Mouse (Mus musculus) E14TG2a.4 (cell line): ENCODE results near the gene Myoz1.

ENCODE experiments used
- H3K27me3 ChIP-seq: 2 replicates; pipeline ENCODE4 v1.6.1; 2014; ENCODE audit warnings: low read length, control low read depth; ENCODE audit not compliant: insufficient read depth
- H3K36me3 ChIP-seq: 2 replicates; pipeline ENCODE4 v1.6.1; 2014; ENCODE audit warnings: low read length, control low read depth; ENCODE audit not compliant: insufficient read depth
- H3K4me1 ChIP-seq: replicated peaks from 2 replicates; pipeline ENCODE4 v1.6.1; 2014; ENCODE audit warnings: low read depth, low read length, control low read depth
- H3K4me3 ChIP-seq: replicated peaks from 2 replicates; pipeline ENCODE4 v1.5.1; 2014; ENCODE audit warnings: mild to moderate bottlenecking, low read length
- H3K9me3 ChIP-seq: 2 replicates; pipeline ENCODE4 v1.6.1; 2014; ENCODE audit warnings: low read length, control low read depth
- CTCF ChIP-seq: conservative IDR thresholded peaks from 2 replicates; pipeline ENCODE4 v1.5.1; 2014; ENCODE audit warnings: low read length
- NANOG ChIP-seq: IDR thresholded peaks from 2 replicates; pipeline ENCODE4 v1.6.1; 2014; ENCODE audit warnings: borderline replicate concordance, low read length, mixed read lengths
- POU5F1 ChIP-seq: IDR thresholded peaks from 2 replicates; pipeline ENCODE4 v1.6.1; 2014; ENCODE audit warnings: low read length, borderline replicate concordance

The Myoz1 gene

GRCm38 (mm10) chr14:20635546-20635945 lies 20.8 kb downstream of the Myoz1 start:
- H3K27me3 ChIP-seq: no peaks in the 10 kb centered on the region
- H3K4me3 ChIP-seq: no peak overlapping the region
- no peaks in the 10 kb centered on the region for H3K9me3 ChIP-seq
- peaks cover 30% of the 10 kb centered on the region for H3K4me1 ChIP-seq
- TF ChIP-seq POU5F1 (no peak), CTCF (no peak), NANOG (no peak)
- H3K36me3 ChIP-seq: 0 out of 2 replicates have a peak, but pooled peaks cover 8% of the 10 kb centered on the region

DNA sequence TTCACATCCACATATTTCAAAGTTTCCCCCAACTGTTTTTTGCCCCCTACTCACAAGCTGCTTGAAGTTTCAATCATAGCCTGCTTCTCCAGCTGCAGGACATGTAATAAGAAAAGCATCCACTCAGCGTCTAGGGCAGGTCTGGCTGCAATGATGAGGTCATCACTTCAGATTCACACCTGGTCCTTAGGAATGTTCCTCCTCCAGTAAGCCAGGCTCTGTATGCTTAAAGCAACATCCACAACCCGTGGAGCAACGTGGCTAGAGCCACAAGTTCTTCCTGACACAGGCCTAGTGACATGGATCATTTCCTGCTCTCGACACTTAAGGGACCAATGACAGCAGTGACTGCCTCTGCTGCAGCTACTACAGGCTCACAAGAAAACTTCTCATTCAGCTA lies 25.1 kb downstream of the Myoz1 start:
- H3K9me3 ChIP-seq: no peaks in the 10 kb centered on the region
- 0 out of 2 replicates have a peak, but pooled peaks cover 8% of the 10 kb centered on the region for H3K36me3 ChIP-seq
- TF ChIP-seq POU5F1 (no peak), NANOG (no peak), CTCF (no peak)

GRCm38 (mm10) chr14:20626971-20627370 lies 29.4 kb downstream of the Myoz1 start:
- H3K36me3 ChIP-seq: 0 out of 2 replicates have a peak, but pooled peaks cover 4% of the 10 kb centered on the region
- no peaks in the 10 kb centered on the region for H3K27me3 ChIP-seq
- peaks cover 22% of the 10 kb centered on the region for H3K4me1 ChIP-seq
- H3K4me3 ChIP-seq: no peak overlapping the region
- no peaks in the 10 kb centered on the region for H3K9me3 ChIP-seq
- TF ChIP-seq CTCF: no peak
- TF ChIP-seq POU5F1: no peak
- no peak for TF ChIP-seq NANOG

More for the DNA sequence above, 25.1 kb downstream of the Myoz1 start:
- H3K27me3 ChIP-seq: no peaks in the 10 kb centered on the region
- peaks cover 23% of the 10 kb centered on the region for H3K4me1 ChIP-seq
- H3K4me3 ChIP-seq: no peak overlapping the region

DNA sequence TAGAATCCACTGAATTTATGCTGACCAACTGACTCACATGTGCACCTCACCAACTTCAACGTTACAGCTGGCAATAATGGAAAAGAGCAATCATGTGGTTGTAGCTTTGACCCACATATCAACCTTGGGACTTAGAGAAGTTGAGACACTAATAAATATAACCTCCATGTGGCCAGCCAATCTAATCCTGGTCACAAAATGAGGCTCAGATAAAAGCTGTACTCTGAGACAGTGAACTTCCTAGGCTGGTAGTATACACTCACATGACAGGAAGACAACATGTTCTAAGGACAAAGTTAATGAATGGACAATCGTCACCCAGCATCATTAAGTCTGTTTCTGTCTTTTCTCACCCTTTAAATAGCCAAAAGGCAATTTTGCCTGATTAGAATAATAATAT lies 29.9 kb downstream of the Myoz1 start:
- TF ChIP-seq NANOG (no peak), POU5F1 (no peak), CTCF (no peak)
- H3K4me3 ChIP-seq: no peak overlapping the region
- H3K9me3 ChIP-seq: no peaks in the 10 kb centered on the region
- H3K27me3 ChIP-seq: no peaks in the 10 kb centered on the region
- 0 out of 2 replicates have a peak, but pooled peaks cover 4% of the 10 kb centered on the region for H3K36me3 ChIP-seq
- peaks cover 22% of the 10 kb centered on the region for H3K4me1 ChIP-seq

GRCm38 (mm10) chr14:20622907-20623306 lies 33.4 kb downstream of the Myoz1 start:
- H3K36me3 ChIP-seq: peaks cover 3% of the 10 kb centered on the region; the same call in 1 of the 2 replicates
- H3K9me3 ChIP-seq: no peaks in the 10 kb centered on the region
- H3K4me1 ChIP-seq: peaks cover 34% of the 10 kb centered on the region
- H3K4me3 ChIP-seq: no peak overlapping the region
- TF ChIP-seq CTCF (no peak), NANOG (no peak), POU5F1 (no peak)
- no peaks in the 10 kb centered on the region for H3K27me3 ChIP-seq

DNA sequence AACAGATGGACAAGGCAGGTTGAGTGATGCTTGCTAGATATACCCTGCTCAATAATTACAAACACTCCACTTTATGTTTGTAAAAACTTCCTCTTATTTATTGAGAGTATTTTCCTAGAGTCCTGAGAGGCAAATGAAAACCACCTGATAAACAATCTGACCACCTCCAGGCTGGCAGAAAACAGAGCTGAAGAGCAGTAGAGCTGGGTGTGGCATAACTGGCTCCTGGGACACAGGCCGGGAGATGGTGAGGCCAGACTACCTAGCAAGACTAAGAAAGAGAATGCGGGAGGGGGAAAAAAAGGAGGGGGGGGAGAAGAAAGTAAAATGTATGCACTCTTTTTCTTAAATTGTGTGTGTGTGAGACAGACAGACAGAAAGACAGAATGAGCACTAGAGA lies 33.9 kb downstream of the Myoz1 start:
- H3K4me1 ChIP-seq: peaks cover 33% of the 10 kb centered on the region
- peaks cover 3% of the 10 kb centered on the region; the same call in 1 of the 2 replicates for H3K36me3 ChIP-seq
- H3K4me3 ChIP-seq: no peak overlapping the region
- TF ChIP-seq NANOG (no peak), CTCF (no peak), POU5F1 (no peak)
- H3K27me3 ChIP-seq: no peaks in the 10 kb centered on the region
- no peaks in the 10 kb centered on the region for H3K9me3 ChIP-seq

GRCm38 (mm10) chr14:20621903-20622302 lies 34.4 kb downstream of the Myoz1 start:
- no peak for TF ChIP-seq POU5F1
- no peak for TF ChIP-seq NANOG
- TF ChIP-seq CTCF: no peak
- Histone ChIP-seq H3K27me3 (no peaks in the 10 kb centered on the region), H3K4me3 (no peak overlapping the region), H3K4me1 (peaks cover 33% of the 10 kb centered on the region), H3K9me3 (no peaks in the 10 kb centered on the region), H3K36me3 (peaks cover 3% of the 10 kb centered on the region; the same call in 1 of the 2 replicates)

DNA sequence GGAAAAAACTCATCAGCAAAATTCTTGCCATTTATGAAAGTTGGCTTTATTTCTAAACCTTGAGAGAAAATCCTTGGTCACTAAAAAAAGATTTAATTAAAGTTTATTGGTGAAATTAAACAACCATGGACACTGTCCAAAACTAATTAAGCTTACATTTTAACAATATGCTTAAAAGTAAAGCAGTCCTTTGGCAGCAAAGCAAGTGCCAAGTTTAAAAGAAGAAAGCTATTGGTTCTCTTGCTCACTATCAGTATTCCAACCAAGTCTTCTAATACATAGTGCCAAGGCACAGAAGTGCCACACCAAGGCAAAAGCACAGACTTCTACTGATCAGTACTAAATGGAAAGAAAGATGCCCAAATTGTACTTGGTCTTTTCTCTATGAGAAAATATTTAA lies 37.2 kb downstream of the Myoz1 start:
- H3K27me3 ChIP-seq: no peaks in the 10 kb centered on the region
- H3K4me3 ChIP-seq: no peak overlapping the region
- H3K36me3 ChIP-seq: peaks cover 3% of the 10 kb centered on the region; the same call in 1 of the 2 replicates
- TF ChIP-seq CTCF: no peak
- no peak for TF ChIP-seq NANOG
- no peak for TF ChIP-seq POU5F1
- peaks cover 42% of the 10 kb centered on the region for H3K4me1 ChIP-seq
- no peaks in the 10 kb centered on the region for H3K9me3 ChIP-seq

DNA sequence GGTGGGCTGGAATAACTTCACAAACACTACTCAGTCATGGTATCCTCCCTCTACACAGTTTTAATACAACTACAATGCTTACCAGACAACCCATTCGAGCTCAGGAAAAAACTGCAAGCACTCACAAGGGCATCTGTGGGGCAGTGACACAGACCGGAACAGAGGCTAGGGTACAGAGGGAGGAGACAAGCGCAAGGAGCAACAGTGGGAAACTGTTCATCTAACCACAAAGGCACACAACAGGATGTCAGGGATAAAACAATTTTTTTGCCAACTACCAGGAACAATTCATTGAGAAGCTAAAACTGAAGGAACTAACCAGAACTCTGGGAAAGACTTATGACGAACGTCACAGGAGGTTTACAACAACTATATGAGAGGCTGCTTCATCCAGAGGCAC lies 38.1 kb downstream of the Myoz1 start:
- H3K4me1 ChIP-seq: peaks cover 42% of the 10 kb centered on the region
- H3K4me3 ChIP-seq: no peak overlapping the region
- H3K27me3 ChIP-seq: no peaks in the 10 kb centered on the region
- H3K36me3 ChIP-seq: peaks cover 3% of the 10 kb centered on the region; the same call in 1 of the 2 replicates
- no peak for TF ChIP-seq CTCF
- TF ChIP-seq NANOG: no peak
- TF ChIP-seq POU5F1: no peak
- H3K9me3 ChIP-seq: no peaks in the 10 kb centered on the region

DNA sequence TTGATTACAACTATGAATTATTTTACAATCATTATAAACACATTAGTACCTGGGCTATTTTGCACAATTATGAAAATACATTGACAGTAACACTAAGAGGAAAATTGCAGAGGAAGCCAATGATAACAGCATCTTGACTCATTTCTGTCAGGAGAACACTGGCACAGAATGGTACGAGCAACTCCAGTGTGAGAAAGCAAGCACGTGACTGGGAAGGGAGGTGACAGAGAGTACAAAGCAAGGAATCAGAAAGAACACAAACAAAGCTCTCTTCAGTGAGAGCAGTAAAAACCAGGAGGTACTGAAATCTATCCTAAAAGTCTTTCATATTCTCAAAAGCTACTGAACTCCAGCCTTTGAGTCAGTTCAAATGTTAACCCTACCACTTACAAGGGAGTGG lies 39.9 kb downstream of the Myoz1 start:
- TF ChIP-seq NANOG: no peak
- TF ChIP-seq CTCF: no peak
- TF ChIP-seq POU5F1: no peak
- peaks cover 3% of the 10 kb centered on the region; the same call in 1 of the 2 replicates for H3K36me3 ChIP-seq
- H3K27me3 ChIP-seq: no peaks in the 10 kb centered on the region
- H3K4me3 ChIP-seq: no peak overlapping the region
- no peaks in the 10 kb centered on the region for H3K9me3 ChIP-seq
- H3K4me1 ChIP-seq: peaks cover 35% of the 10 kb centered on the region
